Mouse (Mus musculus) hindbrain, embryonic 10.5 days (tissue): Measurements from ENCODE around the gene Kat14. TPM values are rescaled to one million over a fixed set of nuclear protein-coding genes. Genes with fewer than 3 reads are reported as not detected.
A peak's percentile ranks its signal among the peaks of the same experiment; 100 is the strongest.

ENCODE experiments used
- DNase-seq: peaks from one replicate; pipeline ENCODE4 v3.0.0-alpha.2; 2017; ENCODE audit warnings: low spot score
- H3K27ac ChIP-seq: fragments of 300-500 bp; sonication (generic); 2 replicates; pipeline ENCODE4 v1.5.1; 2016; ENCODE audit warnings: mild to moderate bottlenecking, moderate library complexity
- H3K27me3 ChIP-seq: fragments of 300-500 bp; sonication (generic); 2 replicates; pipeline ENCODE4 v1.6.1; 2016; ENCODE audit warnings: mild to moderate bottlenecking; ENCODE audit not compliant: poor library complexity, insufficient read depth, severe bottlenecking
- H3K36me3 ChIP-seq: fragments of 300-500 bp; sonication (generic); 2 replicates; pipeline ENCODE4 v1.6.1; 2016; ENCODE audit warnings: mild to moderate bottlenecking, moderate library complexity
- H3K4me1 ChIP-seq: fragments of 300-500 bp; sonication (generic); replicated peaks from 2 replicates; pipeline ENCODE4 v1.6.1; 2016; ENCODE audit warnings: mild to moderate bottlenecking
- H3K4me3 ChIP-seq: fragments of 300-500 bp; sonication (generic); 2 replicates; pipeline ENCODE4 v1.5.1; 2016; ENCODE audit warnings: mild to moderate bottlenecking, moderate library complexity
- H3K9me3 ChIP-seq: fragments of 300-500 bp; sonication (generic); 2 replicates; pipeline ENCODE4 v1.6.1; 2016; ENCODE audit warnings: mild to moderate bottlenecking, moderate library complexity
- WGBS: fragments of 180-500 bp; shearing (Covaris S2); methylation state at CpG from one replicate; pipeline ENCODE4 v1.1.7; 2016; 5-methylcytosine and 5-hydroxymethylcytosine counted together
- polyA plus RNA-seq: library from polyadenylated mRNA; unstranded; fragments of >200 nt; fragmentation: Nextera tagmentation; extraction: Ambion mirVana; gene quantifications from 2 replicates; pipeline ENCODE4 v1.2.1, GENCODE M21; 2016

Gene Kat14
- polyA plus RNA-seq, 1 experiment from 2014 or later = 47.9 TPM

GRCm38 (mm10) chr2:144439191-144439700 is 70.5 kb downstream of the Kat14 start:
- Histone ChIP-seq H3K27me3 (no peaks in the 10 kb centered on the region), H3K27ac (no peak overlapping the region), H3K4me3 (no peak overlapping the region), H3K4me1 (no peaks in the 10 kb centered on the region), H3K36me3 (no peaks in the 10 kb centered on the region), H3K9me3 (no peaks in the 10 kb centered on the region)
- DNase-seq = no peak
- WGBS = 75% methylated on average over 3 of the region's 3 CpGs

GRCm38 (mm10) chr2:144441386-144441915 is 72.7 kb downstream of the Kat14 start:
- Histone ChIP-seq H3K36me3 (no peaks in the 10 kb centered on the region), H3K27ac (no peak overlapping the region), H3K4me3 (no peak overlapping the region), H3K4me1 (no peaks in the 10 kb centered on the region), H3K27me3 (no peaks in the 10 kb centered on the region), H3K9me3 (no peaks in the 10 kb centered on the region)
- DNase-seq = no peak
- 90% methylated on average over 11 of the region's 11 CpGs for WGBS

- Histone ChIP-seq H3K9me3 (no peaks in the 10 kb centered on the region), H3K27ac (no peak overlapping the region), H3K4me3 (no peak overlapping the region), H3K4me1 (no peaks in the 10 kb centered on the region), H3K27me3 (no peaks in the 10 kb centered on the region), H3K36me3 (no peaks in the 10 kb centered on the region)
- DNase-seq = no peak
- WGBS = 85% methylated on average over 7 of the region's 7 CpGs
Observed at GRCm38 (mm10) chr2:144446360-144446999, 77.7 kb downstream of the Kat14 start.

- WGBS = 71% methylated on average over 2 of the region's 2 CpGs
Observed at GRCm38 (mm10) chr2:144450378-144450777, 81.6 kb downstream of the Kat14 start.

GRCm38 (mm10) chr2:144452364-144453008 is 83.7 kb downstream of the Kat14 start:
- Histone ChIP-seq H3K9me3 (no peaks in the 10 kb centered on the region), H3K4me1 (no peaks in the 10 kb centered on the region), H3K27me3 (peaks cover 13% of the 10 kb centered on the region; the same call in 1 of the 2 replicates), H3K36me3 (no peaks in the 10 kb centered on the region), H3K27ac (no peak overlapping the region), H3K4me3 (no peak overlapping the region)
- peak; percentile 70 for DNase-seq
- 14% methylated on average over 8 of the region's 8 CpGs for WGBS

More at GRCm38 (mm10) chr2:144450378-144450777, 81.6 kb downstream of the Kat14 start:
- Histone ChIP-seq H3K4me1 (no peaks in the 10 kb centered on the region), H3K27me3 (peaks cover 3% of the 10 kb centered on the region; the same call in 1 of the 2 replicates), H3K36me3 (no peaks in the 10 kb centered on the region), H3K4me3 (no peak overlapping the region), H3K9me3 (no peaks in the 10 kb centered on the region), H3K27ac (no peak overlapping the region)
- no peak for DNase-seq

Other genes with a start within 250 kb of the Kat14 start
- gene Mgme1, start 98.3 kb upstream of the Kat14 start, polyA plus RNA-seq = 18.5 and 25.0 TPM in 2 replicates
- gene Snx5, start 98.1 kb upstream of the Kat14 start, polyA plus RNA-seq = 91.8 and 110 TPM in 2 replicates
- gene Ovol2, start 36.8 kb upstream of the Kat14 start, polyA plus RNA-seq = 0.22 and 0.27 TPM in 2 replicates
- gene Pet117, start within 50 bp of the Kat14 start, polyA plus RNA-seq = 0.24 TPM in 1 of 2 replicates, not detected in the other
- 1.9 and 3.4 TPM in 2 replicates for gene Dzank1, start 158.4 kb downstream of the Kat14 start, polyA plus RNA-seq
- gene Polr3f, start 158.7 kb downstream of the Kat14 start, polyA plus RNA-seq = 27.0 and 33.0 TPM in 2 replicates
- 56.7 and 57.1 TPM in 2 replicates for gene Rbbp9, start 181.9 kb downstream of the Kat14 start, polyA plus RNA-seq
- gene Sec23b, start 187.2 kb downstream of the Kat14 start, polyA plus RNA-seq = 120 and 127 TPM in 2 replicates
- gene Smim26, start 225.1 kb downstream of the Kat14 start, polyA plus RNA-seq = 26.0 and 40.1 TPM in 2 replicates
- 27.1 and 31.5 TPM in 2 replicates for gene Dtd1, start 230.9 kb downstream of the Kat14 start, polyA plus RNA-seq